Mouse (Mus musculus): ENCODE measurements around the gene Myo18a. TPM values are rescaled to one million over a fixed set of nuclear protein-coding genes. Genes with fewer than 3 reads are reported as not detected.

The Myo18a gene
- polyA plus RNA-seq, 1 experiment from 2014 or later: 154 TPM

- H3K27me3 ChIP-seq (replicated peaks): no peaks in the 10 kb centered on the region
Measured at GRCm38 (mm10) chr11:77890648-77891258, 127.7 kb downstream of the Myo18a start.

GRCm38 (mm10) chr11:77892883-77893282 lies 129.8 kb downstream of the Myo18a start:
- peaks cover 21% of the 10 kb centered on the region for H3K27me3 ChIP-seq (replicated peaks)
- no peaks in the 10 kb centered on the region for H3K9me3 ChIP-seq (replicated peaks)
- H3K27ac ChIP-seq (ENCODE audit: poor library complexity, severe bottlenecking): 0 out of 2 replicates have a peak overlapping the region, but pooled peaks have one; percentile 79
- H3K9ac ChIP-seq: no peak overlapping the region; the same call in 1 of the 2 replicates
- no peak for ATAC-seq (ENCODE audit: insufficient number of reproducible peaks, low FRiP score)
- H3K4me2 ChIP-seq: no peak overlapping the region
- H3K4me1 ChIP-seq (replicated peaks): peaks cover 34% of the 10 kb centered on the region
- H3K36me3 ChIP-seq: no peaks in the 10 kb centered on the region
- WGBS: 19% methylated on average over 5 of the region's 5 CpGs
- H3K4me3 ChIP-seq: no peak overlapping the region

More at GRCm38 (mm10) chr11:77890648-77891258, 127.7 kb downstream of the Myo18a start:
- Histone ChIP-seq H3K9me3 (replicated peaks) (no peaks in the 10 kb centered on the region), H3K36me3 (no peaks in the 10 kb centered on the region), H3K9ac (no peak overlapping the region), H3K27ac (ENCODE audit: poor library complexity, severe bottlenecking) (no peak overlapping the region), H3K4me3 (no peak overlapping the region), H3K4me1 (replicated peaks) (peaks cover 40% of the 10 kb centered on the region), H3K4me2 (no peak overlapping the region)
- 64% methylated on average over 2 of the region's 2 CpGs for WGBS
- no peak for ATAC-seq (ENCODE audit: insufficient number of reproducible peaks, low FRiP score)

- Histone ChIP-seq H3K27ac (ENCODE audit: poor library complexity, severe bottlenecking) (peak overlapping the region; percentile 79), H3K4me1 (replicated peaks) (peaks cover 33% of the 10 kb centered on the region), H3K4me2 (peak overlapping the region; percentile 47), H3K4me3 (no peak overlapping the region), H3K9ac (peak overlapping the region; percentile 41), H3K9me3 (replicated peaks) (no peaks in the 10 kb centered on the region), H3K27me3 (replicated peaks) (peaks cover 25% of the 10 kb centered on the region), H3K36me3 (no peaks in the 10 kb centered on the region)
- 44% methylated on average over 6 of the region's 6 CpGs for WGBS
- ATAC-seq (ENCODE audit: insufficient number of reproducible peaks, low FRiP score): no peak; the same call in 1 of the 2 replicates
Measured at GRCm38 (mm10) chr11:77893283-77893682, 130.2 kb downstream of the Myo18a start.

GRCm38 (mm10) chr11:77893787-77894718 lies 131.0 kb downstream of the Myo18a start, which contains the start of gene Pipox:
TSS of gene Pipox (minus strand) at chr11:77894096.
- Histone ChIP-seq H3K9me3 (replicated peaks) (no peaks in the 10 kb centered on the region), H3K9ac (peak within 1 kb of the TSS; percentile 41), H3K4me1 (replicated peaks) (peaks cover 33% of the 10 kb centered on the region), H3K36me3 (no peaks in the 10 kb centered on the region), H3K4me3 (no peak within 1 kb of the TSS), H3K4me2 (peak within 1 kb of the TSS; percentile 47), H3K27me3 (replicated peaks) (peaks cover 32% of the 10 kb centered on the region), H3K27ac (ENCODE audit: poor library complexity, severe bottlenecking) (peak within 1 kb of the TSS; percentile 79)
- ATAC-seq (ENCODE audit: insufficient number of reproducible peaks, low FRiP score): peak; percentile 81
- WGBS: 24% methylated on average over 11 of the region's 11 CpGs

- peaks cover 32% of the 10 kb centered on the region for H3K27me3 ChIP-seq (replicated peaks)
Measured at GRCm38 (mm10) chr11:77894967-77895366, 131.9 kb downstream of the Myo18a start.

GRCm38 (mm10) chr11:77896011-77896410 lies 133.0 kb downstream of the Myo18a start:
- Histone ChIP-seq H3K27me3 (replicated peaks) (peaks cover 34% of the 10 kb centered on the region), H3K9ac (no peak overlapping the region), H3K4me3 (no peak overlapping the region), H3K36me3 (no peaks in the 10 kb centered on the region), H3K4me2 (no peak overlapping the region), H3K4me1 (replicated peaks) (peaks cover 33% of the 10 kb centered on the region), H3K27ac (ENCODE audit: poor library complexity, severe bottlenecking) (no peak overlapping the region), H3K9me3 (replicated peaks) (no peaks in the 10 kb centered on the region)
- WGBS: 82% methylated on average over 9 of the region's 9 CpGs
- ATAC-seq (ENCODE audit: insufficient number of reproducible peaks, low FRiP score): no peak

More at GRCm38 (mm10) chr11:77894967-77895366, 131.9 kb downstream of the Myo18a start:
- Histone ChIP-seq H3K4me1 (replicated peaks) (peaks cover 33% of the 10 kb centered on the region), H3K4me3 (no peak overlapping the region), H3K4me2 (no peak overlapping the region), H3K36me3 (no peaks in the 10 kb centered on the region), H3K27ac (ENCODE audit: poor library complexity, severe bottlenecking) (no peak overlapping the region), H3K9me3 (replicated peaks) (no peaks in the 10 kb centered on the region), H3K9ac (no peak overlapping the region)
- 83% methylated on average over 2 of the region's 2 CpGs for WGBS
- ATAC-seq (ENCODE audit: insufficient number of reproducible peaks, low FRiP score): no peak

- no peak for ATAC-seq (ENCODE audit: insufficient number of reproducible peaks, low FRiP score)
- Histone ChIP-seq H3K4me3 (peak overlapping the region; percentile 24; the same call in 1 of the 2 replicates), H3K27ac (ENCODE audit: poor library complexity, severe bottlenecking) (no peak overlapping the region), H3K4me2 (peak overlapping the region; percentile 58), H3K9ac (0 out of 2 replicates have a peak overlapping the region, but pooled peaks have one; percentile 29), H3K27me3 (replicated peaks) (peaks cover 36% of the 10 kb centered on the region), H3K36me3 (no peaks in the 10 kb centered on the region), H3K9me3 (replicated peaks) (no peaks in the 10 kb centered on the region), H3K4me1 (replicated peaks) (peaks cover 33% of the 10 kb centered on the region)
- 56% methylated on average over 6 of the region's 6 CpGs for WGBS
Measured at GRCm38 (mm10) chr11:77896480-77896819, 133.4 kb downstream of the Myo18a start.

- peaks cover 33% of the 10 kb centered on the region for H3K4me1 ChIP-seq (replicated peaks)
- peaks cover 43% of the 10 kb centered on the region for H3K27me3 ChIP-seq (replicated peaks)
- 0 out of 2 replicates have a peak overlapping the region, but pooled peaks have one; percentile 29 for H3K9ac ChIP-seq
- H3K36me3 ChIP-seq: no peaks in the 10 kb centered on the region
- ATAC-seq (ENCODE audit: insufficient number of reproducible peaks, low FRiP score): no peak
- H3K9me3 ChIP-seq (replicated peaks): no peaks in the 10 kb centered on the region
- WGBS: 20% methylated on average over 23 of the region's 23 CpGs
- peak overlapping the region; percentile 24 for H3K4me3 ChIP-seq
- H3K27ac ChIP-seq (ENCODE audit: poor library complexity, severe bottlenecking): no peak overlapping the region
- H3K4me2 ChIP-seq: peak overlapping the region; percentile 58
Measured at GRCm38 (mm10) chr11:77896820-77897805, 134.1 kb downstream of the Myo18a start.

GRCm38 (mm10) chr11:77900187-77900586 lies 137.1 kb downstream of the Myo18a start:
- no peak overlapping the region for H3K4me3 ChIP-seq
- ATAC-seq (ENCODE audit: insufficient number of reproducible peaks, low FRiP score): no peak
- H3K4me1 ChIP-seq (replicated peaks): peaks cover 23% of the 10 kb centered on the region
- 83% methylated on average over 3 of the region's 3 CpGs for WGBS
- H3K4me2 ChIP-seq: no peak overlapping the region
- H3K9ac ChIP-seq: no peak overlapping the region
- no peaks in the 10 kb centered on the region for H3K36me3 ChIP-seq
- H3K9me3 ChIP-seq (replicated peaks): no peaks in the 10 kb centered on the region
- no peak overlapping the region for H3K27ac ChIP-seq (ENCODE audit: poor library complexity, severe bottlenecking)
- peaks cover 43% of the 10 kb centered on the region for H3K27me3 ChIP-seq (replicated peaks)

- Histone ChIP-seq H3K4me3 (no peak overlapping the region), H3K27ac (ENCODE audit: poor library complexity, severe bottlenecking) (no peak overlapping the region), H3K27me3 (replicated peaks) (peaks cover 43% of the 10 kb centered on the region), H3K9ac (no peak overlapping the region), H3K9me3 (replicated peaks) (no peaks in the 10 kb centered on the region), H3K36me3 (no peaks in the 10 kb centered on the region), H3K4me1 (replicated peaks) (peaks cover 23% of the 10 kb centered on the region), H3K4me2 (no peak overlapping the region)
- WGBS: 77% methylated on average over 4 of the region's 4 CpGs
- no peak for ATAC-seq (ENCODE audit: insufficient number of reproducible peaks, low FRiP score)
Measured at GRCm38 (mm10) chr11:77900696-77901095, 137.7 kb downstream of the Myo18a start.
